Mouse (Mus musculus) heart, embryonic 13.5 days (tissue): ENCODE measurements around the gene Dnajc1. TPM values are rescaled to one million over a fixed set of nuclear protein-coding genes. Genes with fewer than 3 reads are reported as not detected.

Source experiments
- ATAC-seq: fragments of 200-750 bp; cut with Nextera tagmentation; 2 replicates; pipeline ENCODE4 v1.8.0; 2017; ENCODE audit warnings: moderate TSS enrichment; ENCODE audit not compliant: insufficient number of reproducible peaks, low FRiP score, low TSS enrichment; ENCODE audit errors: extremely low read depth
- H3K27ac ChIP-seq: fragments of 300-500 bp; sonication (generic); replicated peaks from 2 replicates; pipeline ENCODE4 v1.5.1; 2015; ENCODE audit warnings: moderate library complexity, mild to moderate bottlenecking, inconsistent platforms
- H3K27me3 ChIP-seq: fragments of 300-500 bp; sonication (generic); replicated peaks from 2 replicates; pipeline ENCODE4 v1.6.1; 2015; ENCODE audit warnings: mild to moderate bottlenecking, inconsistent platforms
- H3K36me3 ChIP-seq: fragments of 300-500 bp; sonication (generic); 2 replicates; pipeline ENCODE4 v1.6.1; 2015; ENCODE audit warnings: mild to moderate bottlenecking, inconsistent platforms
- H3K4me1 ChIP-seq: fragments of 300-500 bp; sonication (generic); 2 replicates; pipeline ENCODE4 v1.6.1; 2015; ENCODE audit warnings: inconsistent platforms
- H3K4me2 ChIP-seq: fragments of 300-500 bp; sonication (generic); 2 replicates; pipeline ENCODE4 v1.6.1; 2015; ENCODE audit warnings: inconsistent platforms, mild to moderate bottlenecking, moderate library complexity
- H3K4me3 ChIP-seq: fragments of 300-500 bp; sonication (generic); 2 replicates; pipeline ENCODE4 v1.5.1; 2015; ENCODE audit warnings: moderate library complexity, mild to moderate bottlenecking, inconsistent platforms
- H3K9ac ChIP-seq: fragments of 300-500 bp; sonication (generic); 2 replicates; pipeline ENCODE4 v1.6.1; 2015; ENCODE audit warnings: inconsistent platforms, mild to moderate bottlenecking, moderate library complexity
- H3K9me3 ChIP-seq: fragments of 300-500 bp; sonication (generic); 2 replicates; pipeline ENCODE4 v1.6.1; 2016; ENCODE audit warnings: inconsistent platforms
- WGBS: fragments of 180-500 bp; shearing (Covaris S2); methylation state at CpG from one replicate; pipeline ENCODE4 v1.1.7; 2015; ENCODE audit warnings: mixed read lengths; 5-methylcytosine and 5-hydroxymethylcytosine counted together
- polyA plus RNA-seq: library from polyadenylated mRNA; unstranded; fragments of >200 nt; fragmentation: Nextera tagmentation; extraction: Ambion mirVana; gene quantifications from 2 replicates; pipeline ENCODE4 v1.2.1, GENCODE M21; 2015

Dnajc1 gene
- polyA plus RNA-seq, 1 experiment from 2014 or later, result 18.8 TPM

- no peaks in the 10 kb centered on the region for H3K27me3 ChIP-seq
- H3K36me3 ChIP-seq, result peaks cover 82% of the 10 kb centered on the region
- ATAC-seq, result no peak
- no peaks in the 10 kb centered on the region for H3K9me3 ChIP-seq
- H3K27ac ChIP-seq, result no peak overlapping the region
- H3K9ac ChIP-seq, result no peak overlapping the region
- no peak overlapping the region for H3K4me3 ChIP-seq
- peaks cover 11% of the 10 kb centered on the region for H3K4me1 ChIP-seq
- 78% methylated on average over 4 of the region's 4 CpGs for WGBS
- no peak overlapping the region for H3K4me2 ChIP-seq
These were observed 197.3 kb downstream of the Dnajc1 start for GRCm38 (mm10) chr2:18195285-18195684.

DNA sequence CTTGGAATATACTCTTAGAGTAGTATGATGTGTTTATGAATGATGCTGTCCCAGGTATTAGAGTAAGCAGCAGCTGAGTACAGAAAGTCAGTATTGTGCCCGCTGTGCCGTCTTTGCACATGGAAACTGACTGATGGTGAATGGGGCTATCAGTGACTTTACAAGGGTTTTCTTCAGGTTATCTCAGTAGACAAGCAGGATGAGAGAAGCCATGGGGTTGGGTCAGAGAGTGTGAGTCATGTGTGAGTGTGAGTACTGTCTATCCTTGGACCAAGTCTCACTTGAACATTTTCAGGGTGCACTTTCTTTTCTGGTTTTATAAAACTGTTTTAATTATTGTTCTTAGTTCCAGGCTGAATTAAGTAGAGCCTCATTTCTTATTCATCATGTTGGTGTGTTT, 204.3 kb downstream of the Dnajc1 start:
- WGBS, result 73% methylated on average over 2 of the region's 2 CpGs
- Histone ChIP-seq H3K9me3 (no peaks in the 10 kb centered on the region), H3K27ac (no peak overlapping the region), H3K4me1 (peaks cover 2% of the 10 kb centered on the region; the same call in 1 of the 2 replicates), H3K36me3 (peaks cover 88% of the 10 kb centered on the region), H3K27me3 (no peaks in the 10 kb centered on the region), H3K4me2 (no peak overlapping the region), H3K4me3 (no peak overlapping the region), H3K9ac (no peak overlapping the region)
- no peak for ATAC-seq

DNA sequence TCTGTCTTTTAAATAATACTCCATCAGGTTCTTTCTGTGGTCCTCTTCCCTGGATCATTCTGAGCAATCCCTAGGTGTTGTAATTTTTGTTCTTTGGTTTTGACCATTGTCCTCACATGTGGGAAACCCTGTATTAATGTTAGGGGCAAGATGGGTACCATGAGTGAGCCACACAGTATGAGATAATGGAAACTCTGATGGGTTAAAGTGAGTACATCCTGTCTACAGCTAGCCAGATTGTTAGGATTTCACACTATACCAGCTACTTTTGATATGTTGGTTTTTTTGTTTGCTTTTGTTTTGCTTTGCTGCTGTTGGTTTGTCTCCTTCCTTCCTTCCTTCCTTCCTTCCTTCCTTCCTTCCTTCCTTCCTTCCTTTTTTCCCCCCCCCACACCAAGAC, 209.6 kb downstream of the Dnajc1 start:
- no peak overlapping the region for H3K9ac ChIP-seq
- no peaks in the 10 kb centered on the region for H3K27me3 ChIP-seq
- no peak overlapping the region for H3K4me3 ChIP-seq
- peaks cover 86% of the 10 kb centered on the region for H3K36me3 ChIP-seq
- no peak overlapping the region for H3K27ac ChIP-seq
- no peak for ATAC-seq
- no peaks in the 10 kb centered on the region for H3K4me1 ChIP-seq
- H3K9me3 ChIP-seq, result no peaks in the 10 kb centered on the region
- H3K4me2 ChIP-seq, result no peak overlapping the region

DNA sequence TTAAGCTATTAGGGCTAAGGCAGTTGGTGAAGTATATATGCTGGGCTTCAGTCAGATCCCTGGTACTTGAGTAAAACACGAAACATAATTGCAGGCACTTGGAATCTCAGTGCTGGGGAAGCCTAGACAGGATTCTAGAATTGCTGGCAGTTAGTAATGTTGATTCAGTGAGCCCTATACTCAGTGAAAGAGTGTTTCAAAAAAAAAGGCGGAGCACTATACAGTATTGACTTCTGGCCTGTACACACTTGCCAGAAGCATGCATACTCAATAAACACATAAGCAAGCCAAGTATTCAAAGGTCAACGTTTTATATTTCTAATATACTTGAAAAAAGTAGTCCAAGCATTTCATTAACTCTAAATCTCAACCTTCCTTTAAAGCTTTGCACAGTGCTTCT, 211.0 kb downstream of the Dnajc1 start:
- Histone ChIP-seq H3K4me3 (no peak overlapping the region), H3K4me2 (no peak overlapping the region), H3K9ac (no peak overlapping the region), H3K36me3 (peaks cover 83% of the 10 kb centered on the region), H3K27me3 (no peaks in the 10 kb centered on the region), H3K9me3 (no peaks in the 10 kb centered on the region), H3K27ac (no peak overlapping the region), H3K4me1 (no peaks in the 10 kb centered on the region)
- 84% methylated on average over 3 of the region's 3 CpGs for WGBS
- no peak for ATAC-seq

GRCm38 (mm10) chr2:18180323-18180722, 212.3 kb downstream of the Dnajc1 start:
- Histone ChIP-seq H3K9ac (no peak overlapping the region), H3K36me3 (peaks cover 78% of the 10 kb centered on the region), H3K4me3 (no peak overlapping the region), H3K4me1 (no peaks in the 10 kb centered on the region; the same call in 1 of the 2 replicates), H3K9me3 (no peaks in the 10 kb centered on the region), H3K27ac (no peak overlapping the region), H3K27me3 (no peaks in the 10 kb centered on the region), H3K4me2 (no peak overlapping the region)
- no peak for ATAC-seq
- WGBS, result 91% methylated on average over 5 of the region's 5 CpGs

DNA sequence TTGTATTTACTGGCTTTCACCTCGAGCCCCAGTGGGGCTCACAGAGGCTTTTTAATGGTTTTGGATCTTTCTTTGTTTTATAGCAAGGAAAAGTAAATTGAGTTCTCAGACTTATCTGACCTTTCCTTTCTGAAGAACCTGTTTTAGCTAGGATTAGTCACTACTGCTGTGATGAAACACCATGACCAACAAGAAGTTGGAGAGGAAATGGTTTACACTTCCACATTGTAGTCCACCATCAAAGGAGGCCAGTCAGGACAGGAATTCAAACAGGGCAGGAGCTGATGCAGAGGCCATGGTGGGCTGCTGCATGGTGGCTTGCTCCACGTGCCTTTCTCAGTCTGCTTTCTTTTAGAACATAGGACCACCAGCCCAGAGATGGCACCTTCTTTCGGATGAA, 216.4 kb downstream of the Dnajc1 start:
- Histone ChIP-seq H3K4me1 (peaks cover 5% of the 10 kb centered on the region; the same call in 1 of the 2 replicates), H3K27me3 (no peaks in the 10 kb centered on the region), H3K36me3 (peaks cover 65% of the 10 kb centered on the region), H3K4me3 (no peak overlapping the region), H3K9ac (no peak overlapping the region), H3K9me3 (no peaks in the 10 kb centered on the region), H3K4me2 (no peak overlapping the region), H3K27ac (no peak overlapping the region)
- ATAC-seq, result no peak
- 86% methylated on average over 3 of the region's 3 CpGs for WGBS

DNA sequence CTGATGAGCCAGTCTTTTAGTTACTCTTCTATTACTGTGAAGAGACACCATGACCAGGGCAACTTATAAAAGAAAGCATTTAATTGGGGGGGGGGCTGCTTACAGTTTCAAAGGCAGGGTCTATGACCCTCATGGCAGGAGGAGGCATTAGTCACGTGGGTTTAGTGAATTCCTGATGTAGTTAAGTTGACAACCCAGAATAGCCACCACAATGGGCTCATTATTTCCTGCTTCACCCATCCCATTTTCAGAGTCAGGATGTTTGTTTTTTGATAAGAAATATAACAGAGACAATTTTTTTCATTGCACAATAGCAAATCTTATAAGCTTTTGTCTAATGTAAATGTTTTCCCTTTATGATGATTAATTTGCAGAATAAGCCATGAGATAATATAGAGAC, 217.4 kb downstream of the Dnajc1 start:
- ATAC-seq, result no peak
- Histone ChIP-seq H3K4me2 (no peak overlapping the region), H3K27me3 (no peaks in the 10 kb centered on the region), H3K27ac (no peak overlapping the region), H3K4me1 (peaks cover 5% of the 10 kb centered on the region; the same call in 1 of the 2 replicates), H3K9ac (no peak overlapping the region), H3K4me3 (no peak overlapping the region), H3K36me3 (peaks cover 60% of the 10 kb centered on the region), H3K9me3 (no peaks in the 10 kb centered on the region)
- WGBS, result 60% methylated on average over 1 of the region's 1 CpGs

DNA sequence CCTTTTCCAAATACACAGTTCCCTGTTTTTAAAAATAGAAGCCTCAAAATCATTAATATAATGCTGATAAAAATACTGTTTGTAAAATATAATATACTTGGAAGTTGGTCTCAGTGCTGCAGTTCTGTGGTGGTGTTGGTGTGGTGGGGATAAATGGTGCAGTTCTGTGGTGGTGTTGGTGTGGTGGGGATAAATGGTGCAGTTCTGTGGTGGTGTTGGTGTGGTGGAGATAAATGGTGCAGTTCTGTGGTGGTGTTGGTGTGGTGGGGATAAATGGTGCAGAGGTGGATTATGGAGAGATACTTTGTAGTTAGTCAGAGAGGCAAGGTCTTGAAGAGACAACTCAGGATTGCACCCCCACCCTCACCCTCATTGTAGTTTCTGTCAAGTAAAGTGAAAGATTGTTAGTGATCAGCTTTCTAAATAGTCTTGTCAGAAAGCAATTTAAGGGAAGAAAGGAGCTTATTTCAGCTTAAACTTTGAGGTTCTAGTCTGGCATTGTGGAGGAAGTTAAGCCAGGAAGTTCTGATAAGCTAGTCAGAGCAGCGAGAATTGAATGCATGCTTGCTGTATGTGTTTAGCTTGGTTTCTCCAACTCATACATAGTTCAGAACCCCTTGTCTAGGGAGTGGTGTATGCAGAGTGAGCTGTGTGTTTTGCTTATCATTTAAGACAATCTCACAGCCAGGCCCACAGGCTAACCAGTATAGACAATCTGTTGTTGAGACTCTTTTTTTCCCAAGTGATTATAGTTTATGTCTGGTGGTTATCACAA, 223.3 kb downstream of the Dnajc1 start:
- 0 out of 2 replicates have a peak overlapping the region, but pooled peaks have one; percentile 15 for H3K27ac ChIP-seq
- WGBS, result 39% methylated on average over 1 of the region's 1 CpGs
- H3K9me3 ChIP-seq, result no peaks in the 10 kb centered on the region
- ATAC-seq, result no peak
- no peak overlapping the region for H3K9ac ChIP-seq
- no peak overlapping the region for H3K4me2 ChIP-seq
- H3K27me3 ChIP-seq, result no peaks in the 10 kb centered on the region
- 0 out of 2 replicates have a peak, but pooled peaks cover 5% of the 10 kb centered on the region for H3K4me1 ChIP-seq
- H3K4me3 ChIP-seq, result no peak overlapping the region
- H3K36me3 ChIP-seq, result peaks cover 32% of the 10 kb centered on the region

GRCm38 (mm10) chr2:18165511-18165910, 227.1 kb downstream of the Dnajc1 start:
- 89% methylated on average over 2 of the region's 2 CpGs for WGBS
- H3K27me3 ChIP-seq, result no peaks in the 10 kb centered on the region
- no peak overlapping the region for H3K9ac ChIP-seq
- H3K4me2 ChIP-seq, result no peak overlapping the region
- no peaks in the 10 kb centered on the region for H3K9me3 ChIP-seq
- no peak for ATAC-seq
- H3K36me3 ChIP-seq, result peaks cover 35% of the 10 kb centered on the region
- H3K4me1 ChIP-seq, result 0 out of 2 replicates have a peak, but pooled peaks cover 5% of the 10 kb centered on the region
- no peak overlapping the region for H3K27ac ChIP-seq
- H3K4me3 ChIP-seq, result no peak overlapping the region

- no peak for ATAC-seq
- WGBS, result 92% methylated on average over 5 of the region's 5 CpGs
- Histone ChIP-seq H3K4me1 (no peaks in the 10 kb centered on the region), H3K9ac (no peak overlapping the region), H3K27me3 (no peaks in the 10 kb centered on the region), H3K4me2 (no peak overlapping the region), H3K4me3 (no peak overlapping the region), H3K9me3 (no peaks in the 10 kb centered on the region), H3K36me3 (peaks cover 43% of the 10 kb centered on the region), H3K27ac (no peak overlapping the region)
These were observed 231.6 kb downstream of the Dnajc1 start for GRCm38 (mm10) chr2:18160992-18161391.

DNA sequence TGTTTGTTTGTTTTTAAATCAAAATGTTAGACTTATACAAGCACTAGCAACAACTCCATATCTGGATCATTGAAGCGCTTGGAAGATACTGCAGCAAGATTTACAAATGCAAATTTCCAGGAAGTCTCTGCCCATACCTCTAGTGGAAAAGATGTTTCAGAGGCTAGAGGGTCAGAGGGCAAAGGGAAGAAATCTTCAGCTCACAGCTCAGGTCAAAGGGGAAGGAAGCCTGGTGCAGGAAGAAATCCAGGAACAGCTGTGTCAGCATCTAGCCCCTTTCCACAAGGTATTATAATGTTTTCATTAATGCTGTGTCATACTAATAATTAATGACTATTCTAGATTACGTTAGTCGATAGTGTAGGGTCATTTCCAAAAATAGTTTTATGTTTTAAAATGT, 233.2 kb downstream of the Dnajc1 start:
- no peak overlapping the region for H3K4me3 ChIP-seq
- peaks cover 55% of the 10 kb centered on the region for H3K36me3 ChIP-seq
- H3K4me2 ChIP-seq, result no peak overlapping the region
- no peaks in the 10 kb centered on the region for H3K4me1 ChIP-seq
- no peaks in the 10 kb centered on the region for H3K9me3 ChIP-seq
- 79% methylated on average over 3 of the region's 3 CpGs for WGBS
- no peak overlapping the region for H3K9ac ChIP-seq
- no peak for ATAC-seq
- H3K27me3 ChIP-seq, result no peaks in the 10 kb centered on the region
- no peak overlapping the region for H3K27ac ChIP-seq

DNA sequence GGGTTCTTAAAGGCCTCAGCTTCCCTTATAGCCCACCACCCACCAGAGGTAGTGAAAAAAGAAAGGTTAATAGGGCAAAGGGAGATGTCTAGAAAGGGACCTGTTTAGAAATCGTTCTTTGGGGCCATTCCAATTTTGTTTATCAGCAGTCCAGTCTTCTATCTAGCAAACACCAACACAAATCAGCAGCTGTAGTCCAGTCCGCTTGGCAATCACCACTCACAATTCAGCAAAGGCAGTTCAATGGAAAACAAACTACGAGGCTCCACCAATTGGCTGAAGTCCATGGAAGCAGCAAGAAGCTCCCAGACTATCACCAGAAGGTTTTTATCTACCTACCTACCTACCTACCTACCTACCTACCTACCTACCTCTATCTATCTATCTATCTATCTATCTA, 236.5 kb downstream of the Dnajc1 start:
- no peak for ATAC-seq
- H3K9ac ChIP-seq, result no peak overlapping the region
- H3K27me3 ChIP-seq, result no peaks in the 10 kb centered on the region
- WGBS, result 82% methylated on average over 3 of the region's 3 CpGs
- no peak overlapping the region for H3K27ac ChIP-seq
- peaks cover 56% of the 10 kb centered on the region for H3K36me3 ChIP-seq
- H3K4me1 ChIP-seq, result no peaks in the 10 kb centered on the region
- H3K4me2 ChIP-seq, result no peak overlapping the region
- no peak overlapping the region for H3K4me3 ChIP-seq
- H3K9me3 ChIP-seq, result no peaks in the 10 kb centered on the region
